Mouse (Mus musculus): ENCODE results near the gene Tipin. TPM values are rescaled to one million over a fixed set of nuclear protein-coding genes. Genes with fewer than 3 reads are reported as not detected.

Gene Tipin
- total RNA-seq (2015; ENCODE audit: low replicate concordance) (49.3 and 88.6 TPM in 2 replicates), total RNA-seq (2017; ENCODE audit: low replicate concordance) (63.4 and 92.1 TPM in 2 replicates)

GRCm38 (mm10) chr9:64281105-64281780, at the start of gene Tipin:
Gene Tipin (plus strand): TSS chr9:64281581.
- peak; percentile 94 for ATAC-seq (replicated peaks; ENCODE audit: low FRiP score, poor library complexity, severe bottlenecking)

- no peak for ATAC-seq (replicated peaks; ENCODE audit: low FRiP score, poor library complexity, severe bottlenecking)
Observed at GRCm38 (mm10) chr9:64231674-64232073, 49.7 kb upstream of the Tipin start.

GRCm38 (mm10) chr9:64232257-64232957, 49.0 kb upstream of the Tipin start:
- ATAC-seq (replicated peaks; ENCODE audit: low FRiP score, poor library complexity, severe bottlenecking): no peak

GRCm38 (mm10) chr9:64233656-64234055, 47.7 kb upstream of the Tipin start:
- no peak for ATAC-seq (replicated peaks; ENCODE audit: low FRiP score, poor library complexity, severe bottlenecking)

GRCm38 (mm10) chr9:64234768-64235435, 46.5 kb upstream of the Tipin start, which contains the start of gene Uchl4:
Gene Uchl4 (plus strand): TSS chr9:64235201.
- ATAC-seq (replicated peaks; ENCODE audit: low FRiP score, poor library complexity, severe bottlenecking): no peak

- ATAC-seq (replicated peaks; ENCODE audit: low FRiP score, poor library complexity, severe bottlenecking): no peak
Observed at GRCm38 (mm10) chr9:64236056-64236455, 45.3 kb upstream of the Tipin start.

GRCm38 (mm10) chr9:64240116-64240515, 41.3 kb upstream of the Tipin start:
- no peak for ATAC-seq (replicated peaks; ENCODE audit: low FRiP score, poor library complexity, severe bottlenecking)

- ATAC-seq (replicated peaks; ENCODE audit: low FRiP score, poor library complexity, severe bottlenecking): no peak
Observed at GRCm38 (mm10) chr9:64240681-64241080, 40.7 kb upstream of the Tipin start.

GRCm38 (mm10) chr9:64242381-64242831, 39.0 kb upstream of the Tipin start:
- ATAC-seq (replicated peaks; ENCODE audit: low FRiP score, poor library complexity, severe bottlenecking): no peak

GRCm38 (mm10) chr9:64249371-64249770, 32.0 kb upstream of the Tipin start:
- no peak for ATAC-seq (replicated peaks; ENCODE audit: low FRiP score, poor library complexity, severe bottlenecking)

- ATAC-seq (replicated peaks; ENCODE audit: low FRiP score, poor library complexity, severe bottlenecking): no peak
Observed at GRCm38 (mm10) chr9:64250111-64250730, 31.2 kb upstream of the Tipin start.

- peak; percentile 32 for ATAC-seq (replicated peaks; ENCODE audit: low FRiP score, poor library complexity, severe bottlenecking)
Observed at GRCm38 (mm10) chr9:64252591-64253020, 28.8 kb upstream of the Tipin start.

- ATAC-seq (replicated peaks; ENCODE audit: low FRiP score, poor library complexity, severe bottlenecking): peak; percentile 97
Observed at GRCm38 (mm10) chr9:64253021-64253904, 28.1 kb upstream of the Tipin start, which contains the start of gene Map2k1. Gene Map2k1 (minus strand): TSS chr9:64253631.

GRCm38 (mm10) chr9:64255422-64255821, 26.0 kb upstream of the Tipin start:
- no peak for ATAC-seq (replicated peaks; ENCODE audit: low FRiP score, poor library complexity, severe bottlenecking)

- no peak for ATAC-seq (replicated peaks; ENCODE audit: low FRiP score, poor library complexity, severe bottlenecking)
Observed at GRCm38 (mm10) chr9:64256204-64256603, 25.2 kb upstream of the Tipin start.

- no peak for ATAC-seq (replicated peaks; ENCODE audit: low FRiP score, poor library complexity, severe bottlenecking)
Observed at GRCm38 (mm10) chr9:64259906-64260305, 21.5 kb upstream of the Tipin start.

GRCm38 (mm10) chr9:64261023-64261422, 20.4 kb upstream of the Tipin start:
- ATAC-seq (replicated peaks; ENCODE audit: low FRiP score, poor library complexity, severe bottlenecking): no peak

- ATAC-seq (replicated peaks; ENCODE audit: low FRiP score, poor library complexity, severe bottlenecking): no peak
Observed at GRCm38 (mm10) chr9:64264813-64265212, 16.6 kb upstream of the Tipin start.

GRCm38 (mm10) chr9:64267231-64267630, 14.2 kb upstream of the Tipin start:
- no peak for ATAC-seq (replicated peaks; ENCODE audit: low FRiP score, poor library complexity, severe bottlenecking)
